In the genomic region with DNA sequence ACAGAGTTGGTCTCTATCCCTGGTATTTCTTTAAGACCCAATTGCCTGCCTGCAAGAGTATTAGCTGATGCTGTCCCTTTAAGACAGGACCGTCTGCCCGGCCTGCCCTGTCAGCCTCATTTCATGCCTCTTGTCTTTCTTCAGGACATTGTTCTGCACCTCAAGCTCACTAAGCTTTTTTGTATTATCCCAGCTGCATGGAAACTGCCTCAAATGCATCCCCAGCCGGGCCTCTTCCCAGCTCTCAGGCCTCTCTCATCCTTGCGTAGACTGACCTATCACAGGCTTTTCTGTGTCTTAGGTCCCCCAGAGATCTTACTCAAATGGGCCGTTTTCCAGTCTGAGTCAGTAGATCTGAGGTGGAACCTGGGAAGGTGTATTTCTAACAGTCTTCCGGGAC, we compare ENCODE assay signal across 23 mouse cellular contexts.
DNase-seq lines count a peak whose midpoint lies in the region; ATAC-seq lines count a peak whose summit lies in the region.
"Had no signal": no experiment of that assay in that cellular context is flagged by ENCODE, and none has a peak within 500 bp of the region (broad histone marks: within the 10 kb centered on the region; RNA-seq: fewer than 3 reads in every experiment).

No protein-coding gene starts in this region.

- H3K36me3 ChIP-seq in forebrain, embryonic 10.5 days (replicated peaks): no peaks in the 10 kb centered on the region
- H3K36me3 ChIP-seq in forebrain, embryonic 15.5 days: no peaks in the 10 kb centered on the region
- no peaks in the 10 kb centered on the region for H3K36me3 ChIP-seq in midbrain, embryonic 11.5 days (ENCODE audit: control insufficient read depth, insufficient read depth, low read length)
- H3K36me3 ChIP-seq in midbrain, embryonic 15.5 days (replicated peaks): no peaks in the 10 kb centered on the region
- H3K36me3 ChIP-seq in hindbrain, embryonic 13.5 days: no peaks in the 10 kb centered on the region
- no peaks in the 10 kb centered on the region for H3K36me3 ChIP-seq in midbrain, embryonic 16.5 days (ENCODE audit: control insufficient read depth, insufficient read depth, low read length)
- H3K36me3 ChIP-seq: limb, embryonic 12.5 days; liver, embryonic 12.5 days had no signal

- peak; percentile 25 for DNase-seq in forebrain, embryonic 10.5 days (ENCODE audit: extremely low spot score, low spot score)
- peak; percentile 91 for DNase-seq in midbrain, embryonic 11.5 days (ENCODE audit: low spot score, missing footprints)
- no peak for DNase-seq in right cerebral cortex, adult 18-20 months
- no peak for DNase-seq in thymus, postnatal 4 days
- DNase-seq: adrenal gland, adult 8-10 months; cerebellum, adult 8-10 months; cerebellum, postnatal 36 days; gastrocnemius, adult 2 months; heart, postnatal 10 days; kidney, postnatal 25 days; lung, adult 2 months; lung, postnatal 14 days; right cerebral cortex, postnatal 14 days had no signal

- no peak overlapping the region for H3K9ac ChIP-seq in forebrain, embryonic 15.5 days (replicated peaks)
- no peak overlapping the region for H3K9ac ChIP-seq in midbrain, embryonic 11.5 days (ENCODE audit: low read length)
- H3K9ac ChIP-seq in midbrain, embryonic 15.5 days: no peak overlapping the region
- no peak overlapping the region for H3K9ac ChIP-seq in hindbrain, embryonic 13.5 days
- no peak overlapping the region for H3K9ac ChIP-seq in midbrain, embryonic 16.5 days (ENCODE audit: low read depth, low read length)
- H3K9ac ChIP-seq: limb, embryonic 12.5 days; liver, embryonic 12.5 days had no signal

- no peaks in the 10 kb centered on the region for H3K9me3 ChIP-seq in forebrain, embryonic 10.5 days
- no peaks in the 10 kb centered on the region for H3K9me3 ChIP-seq in forebrain, embryonic 15.5 days
- H3K9me3 ChIP-seq in midbrain, embryonic 11.5 days (ENCODE audit: control insufficient read depth, low read length): no peaks in the 10 kb centered on the region
- H3K9me3 ChIP-seq in midbrain, embryonic 15.5 days: no peaks in the 10 kb centered on the region
- H3K9me3 ChIP-seq in hindbrain, embryonic 13.5 days: no peaks in the 10 kb centered on the region
- no peaks in the 10 kb centered on the region for H3K9me3 ChIP-seq in midbrain, embryonic 16.5 days (replicated peaks; ENCODE audit: control insufficient read depth, low read length, poor library complexity, severe bottlenecking)
- H3K9me3 ChIP-seq: limb, embryonic 12.5 days; liver, embryonic 12.5 days had no signal

- H3K27ac ChIP-seq in forebrain, embryonic 10.5 days: peak overlapping the region; percentile 73
- no peak overlapping the region for H3K27ac ChIP-seq in forebrain, embryonic 15.5 days (replicated peaks)
- H3K27ac ChIP-seq in midbrain, embryonic 11.5 days (ENCODE audit: low read depth, low read length): peak overlapping the region; percentile 52; the same call in 1 of the 2 replicates
- H3K27ac ChIP-seq in midbrain, embryonic 15.5 days: no peak overlapping the region
- H3K27ac ChIP-seq in hindbrain, embryonic 13.5 days: no peak overlapping the region
- no peak overlapping the region for H3K27ac ChIP-seq in midbrain, embryonic 16.5 days (ENCODE audit: low read length)
- H3K27ac ChIP-seq: gastrocnemius, adult 2 months; layer of hippocampus, adult 2 months; limb, embryonic 12.5 days; liver, embryonic 12.5 days had no signal

- no peak overlapping the region for H3K4me2 ChIP-seq in forebrain, embryonic 15.5 days (replicated peaks)
- 0 out of 2 replicates have a peak overlapping the region, but pooled peaks have one; percentile 5 for H3K4me2 ChIP-seq in midbrain, embryonic 11.5 days
- H3K4me2 ChIP-seq in midbrain, embryonic 15.5 days: no peak overlapping the region
- H3K4me2 ChIP-seq in hindbrain, embryonic 13.5 days: 0 out of 2 replicates have a peak overlapping the region, but pooled peaks have one; percentile 4
- H3K4me2 ChIP-seq in midbrain, embryonic 16.5 days (ENCODE audit: low read length): no peak overlapping the region
- H3K4me2 ChIP-seq: heart, embryonic 11.5 days; limb, embryonic 12.5 days; liver, embryonic 12.5 days had no signal

- no peak for ATAC-seq in forebrain, embryonic 15.5 days (replicated peaks)
- ATAC-seq in midbrain, embryonic 11.5 days (ENCODE audit: low FRiP score): peak; percentile 87
- no peak; the same call in 1 of the 2 replicates for ATAC-seq in midbrain, embryonic 15.5 days (replicated peaks)
- ATAC-seq in hindbrain, embryonic 13.5 days (ENCODE audit: low FRiP score): no peak
- peak; percentile 36; the same call in 1 of the 2 replicates for ATAC-seq in midbrain, embryonic 16.5 days
- ATAC-seq: activated CD4-positive, CD25-positive, alpha-beta regulatory T cell, adult 4 months; intestine, postnatal 0 days; liver, embryonic 12.5 days had no signal

- H3K27me3 ChIP-seq in forebrain, embryonic 10.5 days (ENCODE audit: poor library complexity, severe bottlenecking): no peaks in the 10 kb centered on the region
- no peaks in the 10 kb centered on the region for H3K27me3 ChIP-seq in forebrain, embryonic 15.5 days
- H3K27me3 ChIP-seq in midbrain, embryonic 11.5 days (ENCODE audit: control insufficient read depth, insufficient read depth, low read length): no peaks in the 10 kb centered on the region
- H3K27me3 ChIP-seq in midbrain, embryonic 15.5 days (replicated peaks): no peaks in the 10 kb centered on the region
- no peaks in the 10 kb centered on the region for H3K27me3 ChIP-seq in hindbrain, embryonic 13.5 days
- H3K27me3 ChIP-seq in midbrain, embryonic 16.5 days (ENCODE audit: control insufficient read depth, insufficient read depth, low read depth, low read length): no peaks in the 10 kb centered on the region
- H3K27me3 ChIP-seq: limb, embryonic 12.5 days; liver, embryonic 12.5 days had no signal

- H3K4me3 ChIP-seq in forebrain, embryonic 10.5 days: no peak overlapping the region
- no peak overlapping the region for H3K4me3 ChIP-seq in forebrain, embryonic 15.5 days
- H3K4me3 ChIP-seq in midbrain, embryonic 11.5 days (ENCODE audit: low read depth, low read length): no peak overlapping the region
- H3K4me3 ChIP-seq in midbrain, embryonic 15.5 days: no peak overlapping the region
- H3K4me3 ChIP-seq in hindbrain, embryonic 13.5 days: no peak overlapping the region
- H3K4me3 ChIP-seq in midbrain, embryonic 16.5 days (ENCODE audit: low read depth, low read length): no peak overlapping the region
- H3K4me3 ChIP-seq: gastrocnemius, adult 2 months; layer of hippocampus, adult 2 months; limb, embryonic 12.5 days; liver, embryonic 12.5 days had no signal

- peaks cover 23% of the 10 kb centered on the region for H3K4me1 ChIP-seq in forebrain, embryonic 10.5 days
- 0 out of 2 replicates have a peak, but pooled peaks cover 6% of the 10 kb centered on the region for H3K4me1 ChIP-seq in forebrain, embryonic 15.5 days
- H3K4me1 ChIP-seq in midbrain, embryonic 11.5 days (ENCODE audit: control insufficient read depth, insufficient read depth, low read length): peaks cover 10% of the 10 kb centered on the region; the same call in 1 of the 2 replicates
- H3K4me1 ChIP-seq in midbrain, embryonic 15.5 days: peaks cover 8% of the 10 kb centered on the region; the same call in 1 of the 2 replicates
- peaks cover 16% of the 10 kb centered on the region for H3K4me1 ChIP-seq in hindbrain, embryonic 13.5 days (replicated peaks)
- no peaks in the 10 kb centered on the region for H3K4me1 ChIP-seq in midbrain, embryonic 16.5 days (ENCODE audit: control insufficient read depth, insufficient read depth, low read length)
- H3K4me1 ChIP-seq: limb, embryonic 12.5 days; liver, embryonic 12.5 days had no signal

- WGBS in forebrain, embryonic 10.5 days: 17% methylated on average over 6 of the region's 6 CpGs
- 13% methylated on average over 6 of the region's 6 CpGs for whole genome bisulfite sequencing in forebrain, embryonic 15.5 days
- 18% methylated on average over 6 of the region's 6 CpGs for WGBS in midbrain, embryonic 11.5 days
- WGBS in midbrain, embryonic 15.5 days: 20% methylated on average over 6 of the region's 6 CpGs
- 12% methylated on average over 6 of the region's 6 CpGs for WGBS in hindbrain, embryonic 13.5 days
- 13% methylated on average over 6 of the region's 6 CpGs for WGBS in midbrain, embryonic 16.5 days

Comparison
In these comparisons a context has a peak if more than half of its experiments do, and no peak if none do; other contexts are left out.
1. H3K27ac ChIP-seq: peak in forebrain, embryonic 10.5 days (single experiment) and midbrain, embryonic 11.5 days (single experiment); none in forebrain, embryonic 15.5 days (single experiment), midbrain, embryonic 15.5 days (single experiment), hindbrain, embryonic 13.5 days (single experiment) and midbrain, embryonic 16.5 days (single experiment).
2. ATAC-seq: peak in midbrain, embryonic 11.5 days (single experiment) and midbrain, embryonic 16.5 days (single experiment); none in forebrain, embryonic 15.5 days (single experiment), midbrain, embryonic 15.5 days (single experiment) and hindbrain, embryonic 13.5 days (single experiment).
3. H3K4me2 ChIP-seq: peak in midbrain, embryonic 11.5 days (single experiment) and hindbrain, embryonic 13.5 days (single experiment); none in forebrain, embryonic 15.5 days (single experiment), midbrain, embryonic 15.5 days (single experiment) and midbrain, embryonic 16.5 days (single experiment).
4. DNase-seq: peak in forebrain, embryonic 10.5 days (single experiment) and midbrain, embryonic 11.5 days (single experiment); none in right cerebral cortex, adult 18-20 months (single experiment) and thymus, postnatal 4 days (single experiment).